Mouse (Mus musculus) spleen, adult 18-20 months (tissue): ENCODE measurements around the gene Rpl23.
"Not testable (repeated sequence)": the region's sequence is repeated elsewhere in the genome, so short reads cannot be mapped to it uniquely, and the experiment has no call there.

ENCODE experiments used
- DNase-seq, 2 experiments: peaks; one replicate each; pipeline ENCODE4 v3.0.0; 2022; ENCODE audit warnings: mixed read lengths in 2 of 2

Gene Rpl23

DNA sequence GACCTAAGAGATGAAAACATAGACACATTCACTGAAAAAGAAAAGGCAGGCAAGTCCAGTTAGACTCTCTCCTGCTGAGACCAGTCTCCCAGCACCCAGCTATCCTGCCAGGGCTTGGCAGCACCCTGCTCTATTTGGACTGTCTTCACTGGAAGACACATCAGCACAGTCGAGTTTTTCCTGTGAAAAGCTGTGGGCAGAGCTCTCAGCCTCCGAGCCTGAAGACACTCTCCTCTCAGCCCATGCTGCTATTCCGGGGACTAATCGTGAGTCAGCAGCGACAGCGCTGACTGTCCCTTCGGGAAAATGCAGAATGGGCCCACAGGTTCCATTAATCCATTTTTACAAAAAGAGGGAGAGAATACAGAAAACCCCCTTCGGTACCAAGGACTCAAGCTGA is 29.0 kb downstream of the Rpl23 start:
- DNase-seq: no peak

DNA sequence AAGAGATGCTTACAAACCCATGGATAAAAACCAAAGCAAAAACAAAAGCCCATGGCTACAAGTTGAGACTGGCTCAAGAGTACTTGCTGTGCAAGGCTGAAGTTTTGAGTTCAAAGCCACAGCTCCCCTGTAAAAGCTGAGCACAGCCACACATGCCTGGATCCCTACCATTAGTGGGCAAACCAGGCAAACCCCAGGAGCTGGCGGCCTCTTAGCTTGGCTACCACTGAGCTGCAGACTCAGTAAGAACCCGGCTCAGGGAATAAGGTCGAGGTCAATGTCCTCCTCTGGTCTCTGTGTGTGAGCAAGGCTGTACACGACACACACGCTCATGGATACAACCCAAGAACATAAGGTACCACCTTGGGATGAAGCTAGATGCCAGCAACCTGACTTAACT is 33.7 kb downstream of the Rpl23 start:
- no peak for DNase-seq

DNA sequence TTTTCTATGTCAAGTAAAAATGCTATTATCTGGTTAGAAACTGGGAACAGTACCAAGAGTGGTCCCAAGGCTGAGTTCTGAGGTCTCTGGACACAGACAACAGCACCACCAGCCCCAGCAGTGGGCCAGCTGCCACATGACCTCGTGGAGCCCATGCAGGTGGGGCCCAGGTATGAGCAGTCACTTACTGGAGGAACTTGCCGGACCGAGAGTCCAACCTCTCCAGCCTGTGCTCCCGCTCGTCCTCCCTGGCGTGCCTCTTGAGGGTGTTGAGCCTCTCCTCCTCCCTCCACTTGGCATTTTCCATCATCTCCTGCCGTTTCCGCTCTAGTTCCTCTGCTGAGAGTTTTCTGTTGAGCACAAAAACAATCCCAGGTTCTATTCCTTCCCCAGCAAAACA is 34.5 kb downstream of the Rpl23 start:
- DNase-seq: no peak

GRCm38 (mm10) chr11:97745331-97745721 is 36.9 kb downstream of the Rpl23 start:
- DNase-seq: no peak

DNA sequence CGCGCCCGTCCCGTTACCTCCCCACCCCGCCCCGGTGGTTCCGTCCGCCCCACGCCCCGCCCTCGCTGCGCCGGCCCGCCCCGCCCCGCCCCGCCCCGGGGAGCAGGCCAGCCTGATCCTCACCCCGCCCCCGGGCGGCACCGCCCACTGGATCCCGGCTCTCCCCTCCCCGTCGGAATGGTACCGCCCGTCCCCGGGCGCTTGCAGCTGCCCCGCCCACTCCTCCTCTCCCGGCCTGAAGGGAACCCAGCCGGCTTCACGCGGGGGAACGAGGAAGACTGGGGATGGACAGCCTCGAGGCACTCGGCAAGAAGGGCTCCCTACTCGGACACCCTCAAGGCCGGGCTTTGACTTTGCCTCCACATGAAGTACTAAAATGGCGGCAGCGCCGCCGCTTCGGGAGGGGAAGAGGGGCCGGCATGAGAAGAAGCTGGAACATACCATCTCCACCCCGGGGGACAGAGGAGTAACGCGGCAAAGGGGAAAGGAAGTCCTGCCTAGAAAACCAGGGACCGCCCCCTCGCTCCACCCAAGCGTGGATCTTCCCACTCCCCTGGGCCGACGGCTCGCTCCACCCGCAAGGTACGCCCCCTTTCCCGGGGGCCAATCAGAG is 37.4 kb downstream of the Rpl23 start:
- peak; percentile 97 to 99 for DNase-seq

DNA sequence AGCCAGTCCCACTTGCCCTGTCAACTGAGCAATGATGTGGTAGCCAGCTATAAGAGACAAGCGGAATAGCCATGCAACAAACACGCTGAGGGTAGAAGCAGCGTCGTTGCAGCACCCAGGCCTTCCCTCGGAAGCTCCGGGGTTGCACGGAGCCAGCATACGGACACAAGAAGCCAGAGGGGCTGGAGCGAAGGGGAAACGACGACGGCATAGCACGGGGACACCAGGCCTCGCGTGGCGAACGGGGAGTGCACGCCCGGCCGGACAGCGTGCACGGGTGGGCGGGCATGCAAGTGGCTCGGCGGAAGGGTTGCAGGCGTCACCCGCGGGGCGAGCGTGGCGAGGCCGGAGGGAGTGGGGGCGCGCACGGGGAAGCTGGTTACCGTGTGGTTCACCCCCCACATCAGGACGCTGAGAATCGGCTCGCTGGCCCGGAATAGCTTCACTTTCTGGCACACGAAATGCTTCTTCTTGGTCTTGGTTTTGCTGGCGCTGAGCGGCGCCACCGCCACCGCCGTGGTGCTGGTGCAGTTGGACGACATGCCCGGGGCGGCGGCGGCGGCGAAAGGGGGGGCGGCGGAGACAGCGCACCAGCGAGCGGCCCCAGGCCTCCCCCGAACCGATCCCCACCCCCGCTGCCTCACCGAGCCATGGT is 38.0 kb downstream of the Rpl23 start, which contains the start of gene Pip4k2b:
Gene Pip4k2b, minus strand, starts transcription at position 642 of the 655 bp plus-strand sequence.
- peak; percentile 59 to 63 for DNase-seq

DNA sequence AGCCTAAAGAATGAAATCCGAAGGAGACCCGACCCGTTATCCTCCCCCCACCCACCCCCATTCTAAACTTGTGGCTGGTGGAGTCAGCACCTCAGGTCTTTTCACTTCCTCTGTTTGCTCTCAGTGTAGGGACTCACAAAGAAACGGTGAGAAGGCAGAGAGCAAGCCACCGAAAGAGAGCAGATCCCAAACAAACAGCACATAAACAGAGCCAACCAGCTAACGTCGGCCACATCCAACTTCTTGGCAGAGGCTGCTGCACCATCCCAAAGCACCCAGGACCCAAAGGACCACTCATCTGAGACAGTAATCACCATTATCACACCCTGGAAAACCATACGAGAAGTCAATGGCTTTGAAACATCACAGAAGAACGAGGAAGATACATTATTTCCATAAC is 38.8 kb downstream of the Rpl23 start:
- peak in 1 of 2 experiments; percentile 28 for DNase-seq

DNA sequence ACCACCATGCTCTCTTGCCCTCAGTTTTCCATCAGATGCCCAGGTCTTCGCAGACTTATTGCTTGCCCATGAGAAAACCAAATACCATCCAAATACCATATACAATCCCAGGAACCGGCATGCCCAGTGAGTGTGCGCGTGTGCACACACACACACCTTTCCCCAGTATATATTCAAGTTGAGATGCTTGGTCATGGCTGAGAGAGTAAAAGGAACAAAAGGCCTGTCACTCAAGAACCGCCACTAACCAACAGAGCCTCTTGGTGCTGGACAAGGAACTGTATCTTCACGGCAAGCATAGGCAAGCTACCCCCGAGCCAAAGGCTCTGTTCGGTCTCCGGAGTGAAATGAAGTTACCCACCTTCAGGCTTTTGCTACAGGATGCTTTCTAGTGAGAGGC is 39.6 kb downstream of the Rpl23 start:
- no peak for DNase-seq

DNA sequence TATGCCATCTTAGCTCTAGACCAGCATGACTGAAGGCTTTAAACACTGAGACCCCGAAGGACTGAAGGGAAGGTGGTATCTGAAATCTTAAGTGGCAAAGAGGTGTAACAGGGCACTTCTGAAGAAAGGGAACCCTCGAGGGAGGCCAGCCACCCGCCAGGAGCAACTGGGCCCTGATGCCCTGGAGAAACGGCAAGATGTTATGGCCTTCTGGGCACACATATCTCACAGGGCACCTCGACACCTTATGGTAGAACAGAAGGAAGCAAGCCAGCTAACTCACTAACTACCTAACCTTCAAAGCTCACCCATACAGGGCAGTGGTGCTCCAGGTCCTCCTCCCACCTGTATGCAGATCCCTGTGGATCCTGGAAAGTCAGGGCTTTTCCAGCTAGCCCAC is 40.1 kb downstream of the Rpl23 start:
- DNase-seq: no peak

GRCm38 (mm10) chr11:97740190-97740589 is 42.0 kb downstream of the Rpl23 start:
- no peak for DNase-seq

DNA sequence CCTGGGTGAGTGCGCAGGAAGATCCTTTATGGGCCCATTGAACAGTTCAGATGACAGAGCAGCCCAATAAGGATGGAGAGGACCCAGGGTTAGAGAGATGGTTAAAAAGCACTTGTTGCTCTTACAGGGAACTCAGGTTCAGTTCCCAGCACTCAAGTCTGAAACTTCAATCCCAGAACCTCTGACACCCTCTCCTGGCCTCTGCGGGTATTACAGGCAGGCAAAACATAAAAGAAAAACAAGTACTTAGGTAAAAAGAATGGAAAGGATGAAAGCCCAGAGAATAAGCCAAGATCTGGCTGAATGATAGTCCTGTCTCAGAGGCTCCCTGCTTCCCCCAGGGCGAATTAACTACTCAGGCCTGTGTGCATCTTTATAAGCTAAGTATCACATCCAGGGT is 43.1 kb downstream of the Rpl23 start:
- DNase-seq: no peak

- no peak for DNase-seq
These were observed 43.5 kb downstream of the Rpl23 start for GRCm38 (mm10) chr11:97738703-97739102.

- no peak for DNase-seq
These were observed 44.6 kb downstream of the Rpl23 start for GRCm38 (mm10) chr11:97737600-97737999.

GRCm38 (mm10) chr11:97736645-97737044 is 45.6 kb downstream of the Rpl23 start:
- no peak for DNase-seq

- DNase-seq: not testable (repeated sequence)
These were observed 47.4 kb downstream of the Rpl23 start for GRCm38 (mm10) chr11:97734810-97735209.

DNA sequence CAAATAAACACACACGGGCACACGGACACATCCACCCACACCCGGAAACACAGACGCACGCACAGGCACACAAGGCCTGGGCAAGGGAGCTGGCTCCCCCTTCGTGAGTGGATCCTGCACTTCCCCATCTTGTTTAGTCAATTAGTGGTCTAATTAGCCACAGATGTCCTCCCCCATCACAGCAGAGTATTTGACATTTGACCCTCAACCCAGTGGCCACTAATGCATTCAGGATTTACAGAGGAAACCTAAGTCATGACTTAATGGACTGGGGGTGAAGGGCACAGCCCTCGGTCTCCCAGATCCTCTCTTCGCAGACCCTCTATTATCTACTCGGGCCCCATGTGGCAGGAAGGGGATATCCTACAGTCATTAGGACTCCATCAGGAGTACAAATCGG is 48.5 kb downstream of the Rpl23 start:
- no peak for DNase-seq

DNA sequence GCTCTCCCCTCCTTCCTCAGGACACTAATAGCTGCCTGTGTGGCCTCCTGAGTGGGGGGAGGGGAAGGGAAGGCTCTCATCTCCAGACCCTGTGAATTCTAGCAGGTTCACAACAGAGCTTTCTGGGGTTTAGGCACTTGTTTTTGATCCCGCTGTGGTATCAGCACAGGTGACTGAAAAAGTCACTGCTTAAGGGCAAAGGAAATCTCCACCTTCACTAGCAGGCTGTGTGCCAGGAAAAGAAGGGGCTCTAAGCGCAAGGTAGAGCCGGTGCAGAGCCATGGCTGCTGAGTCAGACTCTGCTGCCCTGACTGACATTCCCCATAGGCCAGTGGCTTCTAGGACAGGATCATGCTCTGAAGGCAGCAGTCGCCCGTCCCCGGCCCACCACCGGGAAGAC is 53.5 kb downstream of the Rpl23 start:
- DNase-seq: no peak

GRCm38 (mm10) chr11:97728311-97728710 is 53.9 kb downstream of the Rpl23 start:
- DNase-seq: peak in 1 of 2 experiments; percentile 23
